Mouse (Mus musculus) ES-E14 (cell line): ENCODE results near the gene Lmtk3.

Experiments
- CHD2 ChIP-seq: IDR thresholded peaks from 2 replicates; pipeline ENCODE4 v1.6.1; 2014; ENCODE audit warnings: mild to moderate bottlenecking, low read depth, low read length, inconsistent platforms
- HCFC1 ChIP-seq: IDR thresholded peaks from 2 replicates; pipeline ENCODE4 v1.6.1; 2012; ENCODE audit warnings: low read length, inconsistent platforms, borderline replicate concordance; ENCODE audit not compliant: insufficient read depth
- MAFK ChIP-seq: IDR thresholded peaks from 2 replicates; pipeline ENCODE4 v1.6.1; 2014; ENCODE audit warnings: mild to moderate bottlenecking, low read depth, low read length, inconsistent platforms; ENCODE audit not compliant: insufficient read depth
- ZC3H11A ChIP-seq: IDR thresholded peaks from 2 replicates; pipeline ENCODE4 v1.6.1; 2012; ENCODE audit warnings: low read depth, mild to moderate bottlenecking, inconsistent platforms, low read length, borderline replicate concordance

DNA sequence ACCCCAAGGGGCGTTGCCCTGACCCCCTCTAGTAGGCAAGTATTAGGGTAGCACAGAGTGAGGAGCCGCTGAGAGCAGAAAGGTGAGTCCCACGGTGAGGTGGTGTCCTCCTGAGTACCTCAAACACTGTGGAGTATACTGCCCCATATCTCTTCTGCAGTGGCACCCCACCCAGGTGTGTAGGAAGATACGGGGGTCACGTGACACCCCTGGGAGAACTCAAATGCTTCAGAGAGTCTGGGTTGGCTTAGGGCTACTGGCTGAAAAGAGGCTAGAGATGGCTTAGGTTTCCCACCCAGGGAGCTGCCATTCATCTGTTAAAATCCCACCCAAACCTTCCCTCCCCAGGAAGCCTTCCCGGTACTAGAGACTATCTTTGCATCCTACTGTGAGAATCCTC, 13.4 kb downstream of the Lmtk3 start:
- TF ChIP-seq HCFC1 (no peak), ZC3H11A (no peak), MAFK (no peak), CHD2 (no peak)
